Mouse (Mus musculus) heart, embryonic 11.5 days (tissue): ENCODE measurements around the gene Fndc3b. TPM values are rescaled to one million over a fixed set of nuclear protein-coding genes. Genes with fewer than 3 reads are reported as not detected.

Experiments
- ATAC-seq: fragments of 200-750 bp; cut with Nextera tagmentation; replicated peaks from 2 replicates; pipeline ENCODE4 v1.8.0; 2017; ENCODE audit warnings: moderate library complexity; ENCODE audit not compliant: insufficient number of reproducible peaks, low FRiP score, low TSS enrichment
- H3K27ac ChIP-seq: fragments of 300-500 bp; sonication (generic); 2 replicates; pipeline ENCODE4 v1.5.1; 2014; ENCODE audit warnings: mild to moderate bottlenecking, low read depth, low read length
- H3K27me3 ChIP-seq: fragments of 300-500 bp; sonication (generic); 2 replicates; pipeline ENCODE4 v1.6.1; 2014; ENCODE audit warnings: mild to moderate bottlenecking, low read length, mixed read lengths; ENCODE audit not compliant: control insufficient read depth, insufficient read depth
- H3K36me3 ChIP-seq: fragments of 300-500 bp; sonication (generic); 2 replicates; pipeline ENCODE4 v1.6.1; 2014; ENCODE audit warnings: mild to moderate bottlenecking, low read length, moderate library complexity, mixed read lengths; ENCODE audit not compliant: control insufficient read depth, insufficient read depth
- H3K4me1 ChIP-seq: fragments of 300-500 bp; sonication (generic); 2 replicates; pipeline ENCODE4 v1.6.1; 2014; ENCODE audit warnings: low read length; ENCODE audit not compliant: control insufficient read depth, insufficient read depth
- H3K4me2 ChIP-seq: fragments of 300-500 bp; sonication (generic); 2 replicates; pipeline ENCODE4 v1.6.1; 2014; ENCODE audit warnings: mild to moderate bottlenecking, moderate library complexity
- H3K4me3 ChIP-seq: fragments of 300-500 bp; sonication (generic); 2 replicates; pipeline ENCODE4 v1.5.1; 2014; ENCODE audit warnings: low read depth, low read length
- H3K9ac ChIP-seq: fragments of 300-500 bp; sonication (generic); 2 replicates; pipeline ENCODE4 v1.6.1; 2014; ENCODE audit warnings: mild to moderate bottlenecking, low read depth, low read length, moderate library complexity
- H3K9me3 ChIP-seq: fragments of 300-500 bp; sonication (generic); replicated peaks from 2 replicates; pipeline ENCODE4 v1.6.1; 2016; ENCODE audit warnings: low read length; ENCODE audit not compliant: control insufficient read depth
- WGBS: fragments of 180-500 bp; shearing (Covaris S2); extraction: QIAGEN DNeasy Blood & Tissue Kit; methylation state at CpG from one replicate; pipeline ENCODE4 v1.1.7; 2014; ENCODE audit not compliant: insufficient replicate concordance; 5-methylcytosine and 5-hydroxymethylcytosine counted together
- polyA plus RNA-seq: library from polyadenylated mRNA; unstranded; fragments of >200 nt; fragmentation: Nextera tagmentation; extraction: Ambion mirVana; gene quantifications from 2 replicates; pipeline ENCODE4 v1.2.1, GENCODE M21; 2014

The Fndc3b gene
- polyA plus RNA-seq, 1 experiment from 2014 or later = 28.6 TPM

GRCm38 (mm10) chr3:27704641-27705040, 6.5 kb downstream of the Fndc3b start:
- WGBS = 75% methylated on average over 9 of the region's 9 CpGs
- Histone ChIP-seq H3K4me2 (no peak overlapping the region), H3K4me3 (no peak overlapping the region), H3K9me3 (no peaks in the 10 kb centered on the region), H3K27ac (no peak overlapping the region), H3K27me3 (no peaks in the 10 kb centered on the region), H3K36me3 (0 out of 2 replicates have a peak, but pooled peaks cover 3% of the 10 kb centered on the region), H3K9ac (no peak overlapping the region), H3K4me1 (peaks cover 39% of the 10 kb centered on the region)
- ATAC-seq = no peak

GRCm38 (mm10) chr3:27703531-27703930, 7.6 kb downstream of the Fndc3b start:
- Histone ChIP-seq H3K4me3 (no peak overlapping the region), H3K9ac (no peak overlapping the region), H3K9me3 (no peaks in the 10 kb centered on the region), H3K4me1 (peaks cover 37% of the 10 kb centered on the region), H3K4me2 (no peak overlapping the region), H3K27me3 (no peaks in the 10 kb centered on the region), H3K36me3 (0 out of 2 replicates have a peak, but pooled peaks cover 3% of the 10 kb centered on the region), H3K27ac (no peak overlapping the region)
- ATAC-seq = no peak
- 83% methylated on average over 8 of the region's 8 CpGs for WGBS

- ATAC-seq = no peak
- Histone ChIP-seq H3K4me1 (peaks cover 37% of the 10 kb centered on the region), H3K4me3 (no peak overlapping the region), H3K27me3 (no peaks in the 10 kb centered on the region), H3K36me3 (0 out of 2 replicates have a peak, but pooled peaks cover 3% of the 10 kb centered on the region), H3K27ac (no peak overlapping the region), H3K9ac (no peak overlapping the region), H3K4me2 (no peak overlapping the region), H3K9me3 (no peaks in the 10 kb centered on the region)
- WGBS = 81% methylated on average over 2 of the region's 2 CpGs
Measured at GRCm38 (mm10) chr3:27703081-27703480, 8.0 kb downstream of the Fndc3b start.

DNA sequence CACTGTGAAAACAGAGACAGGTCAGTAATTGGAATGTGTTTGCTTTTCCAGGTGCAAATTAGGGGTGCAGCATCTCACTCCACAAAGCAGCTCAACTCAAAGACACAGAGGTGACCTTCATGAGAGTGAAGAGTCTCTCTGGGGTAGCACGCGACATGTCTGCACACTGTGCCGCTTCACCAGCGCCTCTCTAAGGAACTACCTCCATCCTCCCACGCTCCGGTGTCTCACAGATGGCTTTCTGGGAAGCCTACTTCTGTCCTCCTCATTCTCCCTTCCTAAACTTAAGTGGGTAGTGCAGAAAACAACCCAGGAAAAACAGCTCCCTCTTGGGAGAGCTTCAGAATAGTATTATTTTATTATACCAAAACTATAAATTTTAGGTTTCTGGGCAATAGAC, 12.4 kb downstream of the Fndc3b start:
- ATAC-seq = no peak
- H3K36me3 ChIP-seq = 0 out of 2 replicates have a peak, but pooled peaks cover 3% of the 10 kb centered on the region
- H3K9ac ChIP-seq = no peak overlapping the region
- 79% methylated on average over 6 of the region's 6 CpGs for WGBS
- H3K9me3 ChIP-seq = no peaks in the 10 kb centered on the region
- no peaks in the 10 kb centered on the region for H3K27me3 ChIP-seq
- H3K4me1 ChIP-seq = peaks cover 24% of the 10 kb centered on the region
- no peak overlapping the region for H3K4me3 ChIP-seq
- no peak overlapping the region for H3K4me2 ChIP-seq
- H3K27ac ChIP-seq = no peak overlapping the region

DNA sequence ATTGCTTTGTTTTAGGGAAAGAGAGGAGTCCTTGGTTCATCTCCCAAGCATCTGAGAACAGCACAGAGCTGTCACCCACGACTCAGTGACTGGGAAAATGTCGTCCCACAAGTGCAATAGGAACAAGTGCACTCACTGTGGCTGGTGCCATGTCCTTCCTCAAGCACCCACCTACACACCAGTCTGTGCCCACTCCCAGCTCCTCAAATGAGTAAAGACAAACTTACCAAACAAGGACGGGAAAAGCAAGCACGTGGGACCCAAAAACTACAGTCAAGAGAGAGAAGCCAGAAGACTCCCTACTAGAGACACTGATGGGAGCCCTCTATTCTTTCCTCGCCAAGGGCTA, 14.7 kb downstream of the Fndc3b start:
- ATAC-seq = no peak
- Histone ChIP-seq H3K4me2 (no peak overlapping the region), H3K4me1 (peaks cover 32% of the 10 kb centered on the region), H3K36me3 (no peaks in the 10 kb centered on the region), H3K27me3 (no peaks in the 10 kb centered on the region), H3K9ac (no peak overlapping the region), H3K9me3 (no peaks in the 10 kb centered on the region), H3K4me3 (no peak overlapping the region), H3K27ac (no peak overlapping the region)
- WGBS = 77% methylated on average over 5 of the region's 5 CpGs

- ATAC-seq = no peak
- Histone ChIP-seq H3K36me3 (no peaks in the 10 kb centered on the region), H3K27ac (no peak overlapping the region), H3K9ac (no peak overlapping the region), H3K4me1 (peaks cover 37% of the 10 kb centered on the region), H3K9me3 (no peaks in the 10 kb centered on the region), H3K27me3 (no peaks in the 10 kb centered on the region), H3K4me2 (no peak overlapping the region), H3K4me3 (no peak overlapping the region)
- 69% methylated on average over 16 of the region's 16 CpGs for WGBS
Measured at GRCm38 (mm10) chr3:27695612-27696448, 15.3 kb downstream of the Fndc3b start.

GRCm38 (mm10) chr3:27694586-27694985, 16.5 kb downstream of the Fndc3b start:
- 62% methylated on average over 10 of the region's 10 CpGs for WGBS
- peaks cover 41% of the 10 kb centered on the region for H3K4me1 ChIP-seq
- H3K9me3 ChIP-seq = no peaks in the 10 kb centered on the region
- H3K4me3 ChIP-seq = no peak overlapping the region
- no peak overlapping the region for H3K4me2 ChIP-seq
- no peaks in the 10 kb centered on the region for H3K27me3 ChIP-seq
- ATAC-seq = no peak
- no peak overlapping the region for H3K9ac ChIP-seq
- no peaks in the 10 kb centered on the region for H3K36me3 ChIP-seq
- H3K27ac ChIP-seq = peak overlapping the region; percentile 19; the same call in 1 of the 2 replicates

DNA sequence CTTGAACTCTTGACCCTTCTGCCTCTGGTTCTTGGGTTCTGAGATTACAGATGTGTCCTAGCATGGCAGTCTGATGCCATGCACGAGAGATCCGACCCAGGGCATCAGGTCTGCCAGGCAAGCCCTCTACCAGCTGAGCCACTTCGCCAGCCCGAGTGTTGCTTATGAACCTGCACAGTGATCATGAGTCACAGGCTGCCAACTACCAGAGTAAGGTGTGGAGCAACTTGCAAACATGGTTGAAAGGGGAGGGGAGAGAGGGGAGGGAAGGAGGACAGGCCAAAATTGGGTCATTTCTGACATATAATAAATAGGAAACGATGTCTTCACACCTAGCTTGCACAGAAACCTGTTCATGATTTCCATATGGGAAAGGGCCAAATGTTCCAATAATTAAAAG, 17.0 kb downstream of the Fndc3b start:
- Histone ChIP-seq H3K4me2 (no peak overlapping the region), H3K36me3 (no peaks in the 10 kb centered on the region), H3K27ac (no peak overlapping the region), H3K9me3 (no peaks in the 10 kb centered on the region), H3K4me1 (peaks cover 46% of the 10 kb centered on the region), H3K9ac (no peak overlapping the region), H3K27me3 (no peaks in the 10 kb centered on the region), H3K4me3 (no peak overlapping the region)
- ATAC-seq = no peak
- 88% methylated on average over 5 of the region's 5 CpGs for WGBS
